Mouse (Mus musculus): ENCODE data around the gene Frmd5.

Gene Frmd5

DNA sequence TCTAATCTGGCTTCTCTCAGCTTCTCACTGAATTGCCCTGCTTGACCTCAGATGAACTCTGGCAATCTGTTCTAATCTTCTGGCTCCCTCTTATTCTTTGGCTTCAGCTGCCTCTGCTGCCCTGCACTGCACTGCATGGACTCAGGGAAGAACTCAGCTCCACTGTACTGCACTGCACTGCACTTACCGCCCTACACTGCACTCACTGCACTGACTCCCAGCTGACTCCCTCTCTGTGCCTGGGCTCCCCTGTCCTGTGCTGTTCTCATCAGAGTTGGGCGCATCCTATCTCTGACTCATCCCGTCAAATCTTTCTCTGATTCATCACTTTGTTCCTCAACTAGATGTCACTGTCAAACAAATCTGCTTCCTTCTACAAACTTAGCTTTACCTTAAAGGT lies 124.5 kb downstream of the Frmd5 start:
- DNase-seq = no peak

DNA sequence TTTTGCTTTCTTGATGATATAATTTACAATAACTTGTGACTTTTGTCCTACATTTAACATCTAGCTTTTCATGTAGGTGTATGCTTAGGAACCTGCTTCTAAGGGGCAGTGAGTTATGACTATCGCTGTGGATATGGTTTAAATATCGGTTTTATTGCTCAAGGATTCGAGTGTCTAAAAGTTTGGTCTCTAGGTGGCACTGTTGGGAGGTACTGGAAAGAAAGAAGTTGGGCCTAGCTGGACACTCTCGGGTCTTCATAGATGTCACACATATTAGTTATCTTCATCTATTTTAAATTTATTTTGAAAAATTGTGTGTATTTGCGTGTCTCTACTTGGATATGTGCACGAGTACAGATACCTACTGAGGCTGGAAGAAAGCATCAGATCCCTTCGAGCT lies 127.2 kb downstream of the Frmd5 start:
- no peak for DNase-seq

- no peak for DNase-seq
Observed at GRCm38 (mm10) chr2:121677649-121677986, 129.3 kb downstream of the Frmd5 start.

GRCm38 (mm10) chr2:121676951-121677648 lies 129.8 kb downstream of the Frmd5 start:
- no peak for DNase-seq

DNA sequence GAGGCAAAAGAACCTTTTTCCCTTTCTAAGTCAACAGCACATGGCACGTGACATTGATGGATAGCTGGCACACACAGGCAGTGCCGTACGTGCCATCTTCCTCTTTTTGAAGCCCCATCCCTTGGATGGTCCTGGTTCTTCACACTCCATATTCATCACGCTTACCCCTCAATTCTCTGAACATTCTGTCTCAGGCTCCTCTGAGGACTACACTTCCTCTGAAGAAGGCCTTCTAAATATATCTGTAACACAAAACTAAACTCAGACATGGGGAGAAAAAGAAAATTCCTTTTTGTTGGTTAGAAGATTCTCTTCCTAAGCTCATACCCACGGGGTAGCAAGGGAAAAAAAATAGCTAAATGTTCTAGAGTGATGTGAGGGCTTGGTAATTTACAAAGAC lies 131.0 kb downstream of the Frmd5 start:
- DNase-seq = no peak

- no peak for DNase-seq
Observed at GRCm38 (mm10) chr2:121675136-121675535, 131.8 kb downstream of the Frmd5 start.

- no peak for DNase-seq
Observed at GRCm38 (mm10) chr2:121674211-121674610, 132.7 kb downstream of the Frmd5 start.

- DNase-seq = no peak
Observed at GRCm38 (mm10) chr2:121669846-121670245, 137.0 kb downstream of the Frmd5 start.

GRCm38 (mm10) chr2:121668256-121668655 lies 138.6 kb downstream of the Frmd5 start:
- DNase-seq = no peak

- DNase-seq = no peak
Observed at GRCm38 (mm10) chr2:121661160-121661502, 145.8 kb downstream of the Frmd5 start.

- DNase-seq = no peak
Observed at GRCm38 (mm10) chr2:121660461-121661159, 146.3 kb downstream of the Frmd5 start.

GRCm38 (mm10) chr2:121659350-121659749 lies 147.5 kb downstream of the Frmd5 start:
- DNase-seq = no peak

- DNase-seq = no peak
Observed at GRCm38 (mm10) chr2:121658123-121658767, 148.6 kb downstream of the Frmd5 start.

GRCm38 (mm10) chr2:121655966-121656365 lies 150.9 kb downstream of the Frmd5 start:
- DNase-seq = no peak

- no peak for DNase-seq
Observed at GRCm38 (mm10) chr2:121655106-121655505, 151.8 kb downstream of the Frmd5 start.

GRCm38 (mm10) chr2:121646528-121646927 lies 160.4 kb downstream of the Frmd5 start:
- DNase-seq = no peak

- DNase-seq = no peak
Observed at GRCm38 (mm10) chr2:121642934-121643333, 164.0 kb downstream of the Frmd5 start.

GRCm38 (mm10) chr2:121632091-121632490 lies 174.8 kb downstream of the Frmd5 start:
- DNase-seq = no peak

- DNase-seq = no peak
Observed at GRCm38 (mm10) chr2:121630286-121630685, 176.6 kb downstream of the Frmd5 start.

GRCm38 (mm10) chr2:121628290-121628689 lies 178.6 kb downstream of the Frmd5 start:
- DNase-seq = peak; percentile 15

DNA sequence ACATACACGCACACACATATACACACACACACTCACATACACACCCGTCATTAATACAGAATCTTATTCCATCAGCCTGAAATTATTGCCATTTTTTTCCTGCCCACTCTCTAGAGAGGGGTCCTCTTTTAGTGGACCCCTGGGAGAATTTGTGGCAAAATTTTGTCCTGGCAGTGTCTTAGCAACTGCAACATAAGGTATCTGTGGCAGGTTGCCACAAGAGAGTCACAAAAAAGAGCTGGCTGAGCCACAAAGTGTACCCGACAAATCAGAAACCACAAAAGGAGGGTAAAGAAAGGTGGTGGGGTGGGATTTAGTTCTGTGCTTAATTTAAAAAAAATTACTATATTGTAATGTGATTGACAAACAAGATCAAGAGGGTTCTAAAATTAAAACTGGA lies 181.0 kb downstream of the Frmd5 start:
- no peak for DNase-seq

DNA sequence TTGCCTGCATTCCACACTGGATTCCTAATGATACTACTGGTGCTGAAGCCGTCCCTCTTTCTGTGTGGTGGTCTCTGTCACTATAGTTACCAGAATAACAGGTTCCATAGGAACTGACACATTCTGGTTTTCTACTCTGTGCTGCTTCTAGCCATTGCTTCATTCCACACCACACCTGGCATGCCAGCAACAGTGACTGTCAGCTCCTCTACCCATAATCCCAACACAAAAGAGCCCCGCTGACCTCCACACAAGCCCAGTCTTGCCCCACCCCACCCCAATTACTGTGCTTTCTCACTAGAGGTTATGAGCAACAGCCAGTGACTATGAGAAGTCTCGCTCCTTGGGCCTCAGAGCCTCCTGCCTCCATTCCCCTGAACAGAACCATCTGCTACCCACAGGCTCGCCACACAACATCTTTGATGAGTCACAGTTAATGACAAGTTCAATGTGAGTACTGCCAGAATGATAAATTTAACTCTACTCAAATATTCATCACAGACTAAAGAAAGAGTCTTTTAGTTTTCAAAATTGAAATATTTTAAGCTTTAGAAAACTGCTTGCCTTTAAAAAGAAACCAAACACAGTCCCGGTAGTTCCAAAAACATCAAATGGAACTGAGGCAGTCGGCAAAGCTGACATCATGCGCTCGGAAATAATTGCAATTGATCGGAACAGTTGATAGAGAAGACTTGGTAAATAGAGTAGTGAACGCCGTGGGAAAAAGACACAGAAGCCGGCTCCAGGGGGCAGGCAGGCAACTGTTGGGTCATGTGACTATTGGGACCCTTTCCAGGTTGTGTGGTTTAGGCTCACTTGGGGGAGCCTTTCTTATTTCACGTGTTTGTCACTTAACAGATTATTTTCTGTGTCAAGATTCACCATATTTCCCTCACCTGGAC lies 185.4 kb downstream of the Frmd5 start:
- DNase-seq = no peak

GRCm38 (mm10) chr2:121620582-121621261 lies 186.2 kb downstream of the Frmd5 start:
- DNase-seq = no peak
